Mouse (Mus musculus): ENCODE data around the gene Gzmk. TPM values are rescaled to one million over a fixed set of nuclear protein-coding genes. Genes with fewer than 3 reads are reported as not detected.

The Gzmk gene
- total and polyA plus RNA-seq, 2 experiments from 2014 or later = not detected

GRCm38 (mm10) chr13:113203146-113203545 is 22.6 kb downstream of the Gzmk start:
- Histone ChIP-seq H3K4me1 (ENCODE audit: control insufficient read depth, insufficient read depth) (no peaks in the 10 kb centered on the region), H3K4me2 (ENCODE audit: low read depth, low read length) (no peak overlapping the region), H3K27me3 (ENCODE audit: control insufficient read depth, insufficient read depth, low read length) (no peaks in the 10 kb centered on the region), H3K9me3 (replicated peaks; ENCODE audit: control insufficient read depth, low read length) (no peaks in the 10 kb centered on the region), H3K36me3 (replicated peaks; ENCODE audit: control insufficient read depth, insufficient read depth, low read length) (no peaks in the 10 kb centered on the region), H3K9ac (replicated peaks; ENCODE audit: low read depth, low read length) (no peak overlapping the region), H3K4me3 (ENCODE audit: low read depth, low read length) (no peak overlapping the region), H3K27ac (ENCODE audit: low read depth) (no peak overlapping the region)
- no peak for ATAC-seq (ENCODE audit: insufficient read depth, low read depth)
- DNase-seq (ENCODE audit: low spot score) = no peak
- no peak for TF ChIP-seq CTCF (IDR thresholded peaks at IDR 0.05; ENCODE audit: low read depth)
- no peak for TF ChIP-seq EP300 (IDR thresholded peaks at IDR 0.05; ENCODE audit: low read depth)
- 47% methylated on average over 5 of the region's 5 CpGs for WGBS

- TF ChIP-seq EP300 (IDR thresholded peaks at IDR 0.05; ENCODE audit: low read depth) = no peak
- no peak for TF ChIP-seq CTCF (IDR thresholded peaks at IDR 0.05; ENCODE audit: low read depth)
- Histone ChIP-seq H3K9ac (replicated peaks; ENCODE audit: low read depth, low read length) (no peak overlapping the region), H3K27ac (ENCODE audit: low read depth) (no peak overlapping the region), H3K9me3 (replicated peaks; ENCODE audit: control insufficient read depth, low read length) (no peaks in the 10 kb centered on the region), H3K4me1 (ENCODE audit: control insufficient read depth, insufficient read depth) (no peaks in the 10 kb centered on the region), H3K4me2 (ENCODE audit: low read depth, low read length) (no peak overlapping the region), H3K27me3 (ENCODE audit: control insufficient read depth, insufficient read depth, low read length) (no peaks in the 10 kb centered on the region), H3K36me3 (replicated peaks; ENCODE audit: control insufficient read depth, insufficient read depth, low read length) (no peaks in the 10 kb centered on the region), H3K4me3 (ENCODE audit: low read depth, low read length) (no peak overlapping the region)
- ATAC-seq (ENCODE audit: insufficient read depth, low read depth) (no peak), DNase-seq (ENCODE audit: low spot score) (no peak)
- WGBS = 61% methylated on average over 4 of the region's 4 CpGs
These were observed 23.5 kb downstream of the Gzmk start for GRCm38 (mm10) chr13:113202184-113202583.

- H3K4me2 ChIP-seq (ENCODE audit: low read depth, low read length) = no peak overlapping the region
- DNase-seq (ENCODE audit: low spot score) = no peak
- H3K36me3 ChIP-seq (replicated peaks; ENCODE audit: control insufficient read depth, insufficient read depth, low read length) = no peaks in the 10 kb centered on the region
- no peaks in the 10 kb centered on the region for H3K4me1 ChIP-seq (ENCODE audit: control insufficient read depth, insufficient read depth)
- ATAC-seq (ENCODE audit: insufficient read depth, low read depth) = no peak
- no peak overlapping the region for H3K4me3 ChIP-seq (ENCODE audit: low read depth, low read length)
- WGBS = 76% methylated on average over 2 of the region's 2 CpGs
- no peak overlapping the region for H3K9ac ChIP-seq (replicated peaks; ENCODE audit: low read depth, low read length)
- TF ChIP-seq CTCF (IDR thresholded peaks at IDR 0.05; ENCODE audit: low read depth) (no peak), EP300 (IDR thresholded peaks at IDR 0.05; ENCODE audit: low read depth) (no peak)
- H3K9me3 ChIP-seq (replicated peaks; ENCODE audit: control insufficient read depth, low read length) = no peaks in the 10 kb centered on the region
- no peak overlapping the region for H3K27ac ChIP-seq (ENCODE audit: low read depth)
- H3K27me3 ChIP-seq (ENCODE audit: control insufficient read depth, insufficient read depth, low read length) = no peaks in the 10 kb centered on the region
These were observed 24.1 kb downstream of the Gzmk start for GRCm38 (mm10) chr13:113201631-113202030.

- H3K4me1 ChIP-seq (ENCODE audit: control insufficient read depth, insufficient read depth) = no peaks in the 10 kb centered on the region
- no peaks in the 10 kb centered on the region for H3K36me3 ChIP-seq (replicated peaks; ENCODE audit: control insufficient read depth, insufficient read depth, low read length)
- ATAC-seq (ENCODE audit: insufficient read depth, low read depth) (no peak), DNase-seq (ENCODE audit: low spot score) (no peak)
- H3K27me3 ChIP-seq (ENCODE audit: control insufficient read depth, insufficient read depth, low read length) = no peaks in the 10 kb centered on the region
- WGBS = 68% methylated on average over 8 of the region's 8 CpGs
- H3K4me3 ChIP-seq (ENCODE audit: low read depth, low read length) = no peak overlapping the region
- no peak overlapping the region for H3K9ac ChIP-seq (replicated peaks; ENCODE audit: low read depth, low read length)
- no peak overlapping the region for H3K27ac ChIP-seq (ENCODE audit: low read depth)
- H3K4me2 ChIP-seq (ENCODE audit: low read depth, low read length) = no peak overlapping the region
- no peaks in the 10 kb centered on the region for H3K9me3 ChIP-seq (replicated peaks; ENCODE audit: control insufficient read depth, low read length)
- no peak for TF ChIP-seq EP300 (IDR thresholded peaks at IDR 0.05; ENCODE audit: low read depth)
- TF ChIP-seq CTCF (IDR thresholded peaks at IDR 0.05; ENCODE audit: low read depth) = no peak
These were observed 25.0 kb downstream of the Gzmk start for GRCm38 (mm10) chr13:113200726-113201125.

GRCm38 (mm10) chr13:113199331-113199730 is 26.4 kb downstream of the Gzmk start:
- H3K27me3 ChIP-seq (ENCODE audit: control insufficient read depth, insufficient read depth, low read length) = no peaks in the 10 kb centered on the region
- TF ChIP-seq EP300 (IDR thresholded peaks at IDR 0.05; ENCODE audit: low read depth) (no peak), CTCF (IDR thresholded peaks at IDR 0.05; ENCODE audit: low read depth) (no peak)
- no peak overlapping the region for H3K4me3 ChIP-seq (ENCODE audit: low read depth, low read length)
- no peaks in the 10 kb centered on the region for H3K4me1 ChIP-seq (ENCODE audit: control insufficient read depth, insufficient read depth)
- H3K4me2 ChIP-seq (ENCODE audit: low read depth, low read length) = no peak overlapping the region
- no peaks in the 10 kb centered on the region for H3K36me3 ChIP-seq (replicated peaks; ENCODE audit: control insufficient read depth, insufficient read depth, low read length)
- no peak overlapping the region for H3K27ac ChIP-seq (ENCODE audit: low read depth)
- ATAC-seq (ENCODE audit: insufficient read depth, low read depth) (no peak), DNase-seq (ENCODE audit: low spot score) (no peak)
- no peak overlapping the region for H3K9ac ChIP-seq (replicated peaks; ENCODE audit: low read depth, low read length)
- no peaks in the 10 kb centered on the region for H3K9me3 ChIP-seq (replicated peaks; ENCODE audit: control insufficient read depth, low read length)
- 57% methylated on average over 3 of the region's 3 CpGs for WGBS

- Histone ChIP-seq H3K4me2 (ENCODE audit: low read depth, low read length) (no peak overlapping the region), H3K27ac (ENCODE audit: low read depth) (no peak overlapping the region), H3K4me1 (ENCODE audit: control insufficient read depth, insufficient read depth) (no peaks in the 10 kb centered on the region), H3K36me3 (replicated peaks; ENCODE audit: control insufficient read depth, insufficient read depth, low read length) (no peaks in the 10 kb centered on the region), H3K9ac (replicated peaks; ENCODE audit: low read depth, low read length) (no peak overlapping the region), H3K4me3 (ENCODE audit: low read depth, low read length) (no peak overlapping the region), H3K9me3 (replicated peaks; ENCODE audit: control insufficient read depth, low read length) (no peaks in the 10 kb centered on the region), H3K27me3 (ENCODE audit: control insufficient read depth, insufficient read depth, low read length) (no peaks in the 10 kb centered on the region)
- no peak for DNase-seq (ENCODE audit: low spot score)
- TF ChIP-seq CTCF (IDR thresholded peaks at IDR 0.05; ENCODE audit: low read depth) (no peak), EP300 (IDR thresholded peaks at IDR 0.05; ENCODE audit: low read depth) (no peak)
- ATAC-seq (ENCODE audit: insufficient read depth, low read depth) = no peak
- WGBS = 70% methylated on average over 9 of the region's 9 CpGs
These were observed 27.7 kb downstream of the Gzmk start for GRCm38 (mm10) chr13:113197872-113198502.

Data from heart, postnatal 0 days (tissue).